Mouse (Mus musculus): ENCODE results near the gene Myo15b. TPM values are rescaled to one million over a fixed set of nuclear protein-coding genes. Genes with fewer than 3 reads are reported as not detected.
"Not testable (repeated sequence)": the region's sequence is repeated elsewhere in the genome, so short reads cannot be mapped to it uniquely, and the experiment has no call there.

The Myo15b gene
- total RNA-seq, 2 experiments from 2014 or later: 0.36 to 0.79 TPM

- Histone ChIP-seq H3K27ac (no peak overlapping the region), H3K4me3 (no peak overlapping the region)
- no peak for DNase-seq (ENCODE audit: extremely low spot score in 1 of 2, low spot score in 2 of 2)
- TF ChIP-seq CTCF (IDR thresholded peaks at IDR 0.05): peak; percentile 1; the same call in 1 of the 2 replicates
- intact Hi-C loops (cut with DNase I): no loop called here
These were observed 12.4 kb upstream of the Myo15b start for GRCm38 (mm10) chr11:115845819-115846218.

GRCm38 (mm10) chr11:115854674-115855073, 3.5 kb upstream of the Myo15b start:
- intact Hi-C loops (cut with DNase I): no loop called here
- DNase-seq (ENCODE audit: extremely low spot score in 1 of 2, low spot score in 2 of 2): peak; percentile 32 to 35
- no peak overlapping the region for H3K27ac ChIP-seq
- TF ChIP-seq CTCF (IDR thresholded peaks at IDR 0.05): no peak
- H3K4me3 ChIP-seq: no peak overlapping the region

GRCm38 (mm10) chr11:115857146-115857545, 1.1 kb upstream of the Myo15b start:
- intact Hi-C loops (cut with DNase I); H3K4me3 ChIP-seq; DNase-seq (ENCODE audit: extremely low spot score in 1 of 2, low spot score in 2 of 2); H3K27ac ChIP-seq: not testable (repeated sequence)

GRCm38 (mm10) chr11:115857936-115858335, 270 bp upstream of the Myo15b start:
- Histone ChIP-seq H3K27ac (no peak overlapping the region), H3K4me3 (no peak overlapping the region)
- DNase-seq (ENCODE audit: extremely low spot score in 1 of 2, low spot score in 2 of 2): no peak
- intact Hi-C loops (cut with DNase I): no loop called here
- no peak for TF ChIP-seq CTCF (IDR thresholded peaks at IDR 0.05)

- Histone ChIP-seq H3K4me3 (peak overlapping the region; percentile 31; the same call in 1 of the 2 replicates), H3K27ac (no peak overlapping the region)
- intact Hi-C loops (cut with DNase I): no loop called here
- peak; percentile 83 for TF ChIP-seq CTCF (IDR thresholded peaks at IDR 0.05)
- peak; percentile 73 to 75 for DNase-seq (ENCODE audit: extremely low spot score in 1 of 2, low spot score in 2 of 2)
These were observed 1.1 kb downstream of the Myo15b start for GRCm38 (mm10) chr11:115859143-115859945.

GRCm38 (mm10) chr11:115863895-115864294, 5.7 kb downstream of the Myo15b start:
- no peak for DNase-seq (ENCODE audit: extremely low spot score in 1 of 2, low spot score in 2 of 2)
- intact Hi-C loops (cut with DNase I): no loop called here
- H3K27ac ChIP-seq: no peak overlapping the region
- H3K4me3 ChIP-seq: no peak overlapping the region
- TF ChIP-seq CTCF (IDR thresholded peaks at IDR 0.05): peak; percentile 25; the same call in 1 of the 2 replicates

GRCm38 (mm10) chr11:115869393-115869792, 11.2 kb downstream of the Myo15b start:
- intact Hi-C loops (cut with DNase I): no loop called here
- no peak for DNase-seq (ENCODE audit: extremely low spot score in 1 of 2, low spot score in 2 of 2)
- TF ChIP-seq CTCF (IDR thresholded peaks at IDR 0.05): no peak
- H3K4me3 ChIP-seq: no peak overlapping the region
- H3K27ac ChIP-seq: no peak overlapping the region

- intact Hi-C loops (cut with DNase I): no loop called here
- DNase-seq (ENCODE audit: extremely low spot score in 1 of 2, low spot score in 2 of 2): no peak
- TF ChIP-seq CTCF (IDR thresholded peaks at IDR 0.05): no peak
- H3K4me3 ChIP-seq: no peak overlapping the region
- H3K27ac ChIP-seq: no peak overlapping the region
These were observed 14.2 kb downstream of the Myo15b start for GRCm38 (mm10) chr11:115872437-115872836.

- TF ChIP-seq CTCF (IDR thresholded peaks at IDR 0.05): no peak
- no peak for DNase-seq (ENCODE audit: extremely low spot score in 1 of 2, low spot score in 2 of 2)
- H3K27ac ChIP-seq: no peak overlapping the region
- no peak overlapping the region for H3K4me3 ChIP-seq
- intact Hi-C loops (cut with DNase I): no loop called here
These were observed 17.7 kb downstream of the Myo15b start for GRCm38 (mm10) chr11:115875935-115876334.

GRCm38 (mm10) chr11:115876438-115876837, 18.2 kb downstream of the Myo15b start:
- no peak overlapping the region for H3K27ac ChIP-seq
- no peak for TF ChIP-seq CTCF (IDR thresholded peaks at IDR 0.05)
- no peak for DNase-seq (ENCODE audit: extremely low spot score in 1 of 2, low spot score in 2 of 2)
- intact Hi-C loops (cut with DNase I): no loop called here
- no peak overlapping the region for H3K4me3 ChIP-seq

- Histone ChIP-seq H3K4me3 (no peak overlapping the region), H3K27ac (no peak overlapping the region)
- TF ChIP-seq CTCF (IDR thresholded peaks at IDR 0.05): no peak
- DNase-seq (ENCODE audit: extremely low spot score in 1 of 2, low spot score in 2 of 2): no peak
- intact Hi-C loops (cut with DNase I): no loop called here
These were observed 19.1 kb downstream of the Myo15b start for GRCm38 (mm10) chr11:115877174-115877755.

GRCm38 (mm10) chr11:115878071-115878470, 19.9 kb downstream of the Myo15b start:
- no peak for TF ChIP-seq CTCF (IDR thresholded peaks at IDR 0.05)
- no peak for DNase-seq (ENCODE audit: extremely low spot score in 1 of 2, low spot score in 2 of 2)
- intact Hi-C loops (cut with DNase I): no loop called here
- Histone ChIP-seq H3K4me3 (no peak overlapping the region), H3K27ac (no peak overlapping the region)

All from left cerebral cortex, adult 2 months (tissue).